Mouse (Mus musculus): Measurements from ENCODE around the gene Kdm4b.

Gene Kdm4b

GRCm38 (mm10) chr17:56298238-56298637, 27.6 kb upstream of the Kdm4b start:
- no peak for DNase-seq (ENCODE audit: low spot score)

GRCm38 (mm10) chr17:56300186-56300585, 25.7 kb upstream of the Kdm4b start, which contains the start of gene Arrdc5:
Gene Arrdc5, minus strand, starts transcription at chr17:56300286.
- DNase-seq (ENCODE audit: low spot score), result no peak

- DNase-seq (ENCODE audit: low spot score), result no peak
These were observed 23.4 kb upstream of the Kdm4b start for GRCm38 (mm10) chr17:56302363-56302996.

- peak; percentile 52 for DNase-seq (ENCODE audit: low spot score)
These were observed 22.6 kb upstream of the Kdm4b start, which contains the start of gene Uhrf1 for GRCm38 (mm10) chr17:56303160-56303846. Gene Uhrf1, plus strand, starts transcription at chr17:56303321.

GRCm38 (mm10) chr17:56303847-56304586, 21.8 kb upstream of the Kdm4b start:
- DNase-seq (ENCODE audit: low spot score), result peak; percentile 93

- no peak for DNase-seq (ENCODE audit: low spot score)
These were observed 21.1 kb upstream of the Kdm4b start for GRCm38 (mm10) chr17:56304718-56305117.

GRCm38 (mm10) chr17:56305156-56305555, 20.7 kb upstream of the Kdm4b start:
- DNase-seq (ENCODE audit: low spot score), result no peak

GRCm38 (mm10) chr17:56305826-56306225, 20.0 kb upstream of the Kdm4b start:
- no peak for DNase-seq (ENCODE audit: low spot score)

GRCm38 (mm10) chr17:56308088-56308487, 17.8 kb upstream of the Kdm4b start:
- no peak for DNase-seq (ENCODE audit: low spot score)

- DNase-seq (ENCODE audit: low spot score), result no peak
These were observed 16.5 kb upstream of the Kdm4b start for GRCm38 (mm10) chr17:56309191-56309945.

- no peak for DNase-seq (ENCODE audit: low spot score)
These were observed 1.4 kb upstream of the Kdm4b start for GRCm38 (mm10) chr17:56324419-56324818.

GRCm38 (mm10) chr17:56326153-56327147, 588 bp downstream of the Kdm4b start:
- peak; percentile 31 for DNase-seq (ENCODE audit: low spot score)

GRCm38 (mm10) chr17:56329267-56329666, 3.4 kb downstream of the Kdm4b start:
- DNase-seq (ENCODE audit: low spot score), result no peak

GRCm38 (mm10) chr17:56330345-56330744, 4.5 kb downstream of the Kdm4b start:
- DNase-seq (ENCODE audit: low spot score), result no peak

- DNase-seq (ENCODE audit: low spot score), result no peak
These were observed 5.4 kb downstream of the Kdm4b start for GRCm38 (mm10) chr17:56331256-56331655.

- DNase-seq (ENCODE audit: low spot score), result no peak
These were observed 7.1 kb downstream of the Kdm4b start for GRCm38 (mm10) chr17:56332987-56333386.

- DNase-seq (ENCODE audit: low spot score), result no peak
These were observed 11.3 kb downstream of the Kdm4b start for GRCm38 (mm10) chr17:56337190-56337589.

- no peak for DNase-seq (ENCODE audit: low spot score)
These were observed 11.9 kb downstream of the Kdm4b start for GRCm38 (mm10) chr17:56337791-56338190.

GRCm38 (mm10) chr17:56338909-56339308, 13.0 kb downstream of the Kdm4b start:
- DNase-seq (ENCODE audit: low spot score), result no peak

GRCm38 (mm10) chr17:56340717-56341116, 14.9 kb downstream of the Kdm4b start:
- DNase-seq (ENCODE audit: low spot score), result no peak

GRCm38 (mm10) chr17:56343466-56343865, 17.6 kb downstream of the Kdm4b start:
- no peak for DNase-seq (ENCODE audit: low spot score)
